Mouse (Mus musculus): ENCODE measurements around the gene C1qtnf7.

C1qtnf7 gene

GRCm38 (mm10) chr5:43515401-43515976 lies at the start of gene C1qtnf7:
Gene C1qtnf7 (plus strand): TSS chr5:43515538.
- peak; percentile 35 to 45 for DNase-seq (ENCODE audit: low spot score in 2 of 2)

GRCm38 (mm10) chr5:43466762-43467161 lies 48.6 kb upstream of the C1qtnf7 start:
- no peak for DNase-seq (ENCODE audit: low spot score in 2 of 2)

GRCm38 (mm10) chr5:43467214-43467613 lies 48.1 kb upstream of the C1qtnf7 start:
- no peak for DNase-seq (ENCODE audit: low spot score in 2 of 2)

- DNase-seq (ENCODE audit: low spot score in 2 of 2) = no peak
Measured at GRCm38 (mm10) chr5:43468937-43469336, 46.4 kb upstream of the C1qtnf7 start.

GRCm38 (mm10) chr5:43477953-43478352 lies 37.4 kb upstream of the C1qtnf7 start:
- no peak for DNase-seq (ENCODE audit: low spot score in 2 of 2)

- no peak for DNase-seq (ENCODE audit: low spot score in 2 of 2)
Measured at GRCm38 (mm10) chr5:43480046-43480445, 35.3 kb upstream of the C1qtnf7 start.

- no peak for DNase-seq (ENCODE audit: low spot score in 2 of 2)
Measured at GRCm38 (mm10) chr5:43480786-43481185, 34.6 kb upstream of the C1qtnf7 start.

GRCm38 (mm10) chr5:43481824-43482223 lies 33.5 kb upstream of the C1qtnf7 start:
- DNase-seq (ENCODE audit: low spot score in 2 of 2) = no peak

GRCm38 (mm10) chr5:43501887-43502286 lies 13.5 kb upstream of the C1qtnf7 start:
- DNase-seq (ENCODE audit: low spot score in 2 of 2) = no peak

- no peak for DNase-seq (ENCODE audit: low spot score in 2 of 2)
Measured at GRCm38 (mm10) chr5:43504243-43504786, 11.0 kb upstream of the C1qtnf7 start.

GRCm38 (mm10) chr5:43508470-43508869 lies 6.9 kb upstream of the C1qtnf7 start:
- no peak for DNase-seq (ENCODE audit: low spot score in 2 of 2)

- DNase-seq (ENCODE audit: low spot score in 2 of 2) = no peak
Measured at GRCm38 (mm10) chr5:43508892-43509291, 6.4 kb upstream of the C1qtnf7 start.

GRCm38 (mm10) chr5:43511126-43511525 lies 4.2 kb upstream of the C1qtnf7 start:
- no peak for DNase-seq (ENCODE audit: low spot score in 2 of 2)

GRCm38 (mm10) chr5:43516491-43516890 lies 1.2 kb downstream of the C1qtnf7 start:
- no peak for DNase-seq (ENCODE audit: low spot score in 2 of 2)

- DNase-seq (ENCODE audit: low spot score in 2 of 2) = no peak
Measured at GRCm38 (mm10) chr5:43517313-43517712, 2.0 kb downstream of the C1qtnf7 start.

GRCm38 (mm10) chr5:43519905-43520304 lies 4.6 kb downstream of the C1qtnf7 start:
- no peak for DNase-seq (ENCODE audit: low spot score in 2 of 2)

- no peak for DNase-seq (ENCODE audit: low spot score in 2 of 2)
Measured at GRCm38 (mm10) chr5:43521369-43521768, 6.0 kb downstream of the C1qtnf7 start.

- no peak for DNase-seq (ENCODE audit: low spot score in 2 of 2)
Measured at GRCm38 (mm10) chr5:43522866-43523265, 7.5 kb downstream of the C1qtnf7 start.

GRCm38 (mm10) chr5:43526874-43527584 lies 11.7 kb downstream of the C1qtnf7 start:
- DNase-seq (ENCODE audit: low spot score in 2 of 2) = no peak

GRCm38 (mm10) chr5:43530186-43530585 lies 14.8 kb downstream of the C1qtnf7 start:
- DNase-seq (ENCODE audit: low spot score in 2 of 2) = no peak

GRCm38 (mm10) chr5:43530886-43531285 lies 15.5 kb downstream of the C1qtnf7 start:
- no peak for DNase-seq (ENCODE audit: low spot score in 2 of 2)

- no peak for DNase-seq (ENCODE audit: low spot score in 2 of 2)
Measured at GRCm38 (mm10) chr5:43538322-43539167, 23.2 kb downstream of the C1qtnf7 start.
